Mouse (Mus musculus): ENCODE measurements around the gene Scube3.
A peak's percentile ranks its signal among the peaks of the same experiment; 100 is the strongest.

Gene Scube3

GRCm38 (mm10) chr17:28141771-28142699 is at the start of gene Scube3:
TSS of gene Scube3 (plus strand) at chr17:28142141.
- DNase-seq = peak in 1 of 2 experiments; percentile 39

GRCm38 (mm10) chr17:28092297-28092696 is 49.6 kb upstream of the Scube3 start:
- no peak for DNase-seq

- DNase-seq = no peak
Measured at GRCm38 (mm10) chr17:28093837-28094236, 48.1 kb upstream of the Scube3 start.

GRCm38 (mm10) chr17:28096418-28096817 is 45.5 kb upstream of the Scube3 start:
- no peak for DNase-seq

- peak; percentile 22 to 44 for DNase-seq
Measured at GRCm38 (mm10) chr17:28097308-28097707, 44.6 kb upstream of the Scube3 start.

- peak in 1 of 2 experiments; percentile 23 for DNase-seq
Measured at GRCm38 (mm10) chr17:28099086-28099485, 42.9 kb upstream of the Scube3 start.

- DNase-seq = no peak
Measured at GRCm38 (mm10) chr17:28100669-28101068, 41.3 kb upstream of the Scube3 start.

GRCm38 (mm10) chr17:28101284-28101887 is 40.6 kb upstream of the Scube3 start:
- no peak for DNase-seq

- DNase-seq = no peak
Measured at GRCm38 (mm10) chr17:28101902-28102319, 40.0 kb upstream of the Scube3 start.

GRCm38 (mm10) chr17:28104416-28104815 is 37.5 kb upstream of the Scube3 start:
- DNase-seq = no peak

- no peak for DNase-seq
Measured at GRCm38 (mm10) chr17:28106352-28106751, 35.6 kb upstream of the Scube3 start.

GRCm38 (mm10) chr17:28107275-28107674 is 34.7 kb upstream of the Scube3 start:
- no peak for DNase-seq

- DNase-seq = no peak
Measured at GRCm38 (mm10) chr17:28112266-28112665, 29.7 kb upstream of the Scube3 start.

GRCm38 (mm10) chr17:28116335-28116734 is 25.6 kb upstream of the Scube3 start:
- no peak for DNase-seq

GRCm38 (mm10) chr17:28117451-28118209 is 24.3 kb upstream of the Scube3 start:
- no peak for DNase-seq

- no peak for DNase-seq
Measured at GRCm38 (mm10) chr17:28120460-28120859, 21.5 kb upstream of the Scube3 start.

GRCm38 (mm10) chr17:28122949-28123348 is 19.0 kb upstream of the Scube3 start:
- DNase-seq = no peak

GRCm38 (mm10) chr17:28123627-28124026 is 18.3 kb upstream of the Scube3 start:
- DNase-seq = no peak

GRCm38 (mm10) chr17:28124368-28124767 is 17.6 kb upstream of the Scube3 start:
- DNase-seq = no peak

- no peak for DNase-seq
Measured at GRCm38 (mm10) chr17:28129796-28130195, 12.1 kb upstream of the Scube3 start.

GRCm38 (mm10) chr17:28130391-28131125 is 11.4 kb upstream of the Scube3 start:
- no peak for DNase-seq

- no peak for DNase-seq
Measured at GRCm38 (mm10) chr17:28131156-28131555, 10.8 kb upstream of the Scube3 start.
